Mouse (Mus musculus): Measurements from ENCODE around the gene Fxyd1. TPM values are rescaled to one million over a fixed set of nuclear protein-coding genes. Genes with fewer than 3 reads are reported as not detected.

Gene Fxyd1
- total RNA-seq, 1 experiment from 2014 or later: not detected

DNA sequence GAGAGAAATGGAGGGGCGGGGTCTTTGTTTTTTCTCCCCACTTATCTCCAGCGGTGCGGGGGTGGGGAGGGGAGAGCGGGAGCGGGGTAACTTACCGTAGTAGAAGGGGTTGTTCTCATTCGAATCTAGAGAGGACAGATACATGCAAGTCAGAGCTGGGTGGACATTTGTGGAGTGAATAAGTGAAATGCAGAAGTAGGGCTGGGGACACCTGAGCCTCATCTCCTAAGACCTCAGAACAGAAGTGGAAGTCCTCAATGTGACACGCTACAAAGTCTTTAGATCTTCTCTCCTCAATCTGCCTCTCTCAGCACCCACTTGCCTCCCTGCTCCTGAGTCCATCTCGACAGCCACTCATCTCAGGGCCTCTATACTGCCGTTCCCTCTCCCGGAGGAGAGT, 21.7 kb downstream of the Fxyd1 start:
- no peak for ATAC-seq (ENCODE audit: extremely low read depth, insufficient number of reproducible peaks, low FRiP score, poor library complexity, severe bottlenecking)

- no peak for ATAC-seq (ENCODE audit: extremely low read depth, insufficient number of reproducible peaks, low FRiP score, poor library complexity, severe bottlenecking)
Measured at GRCm38 (mm10) chr7:31034789-31035188, 22.2 kb downstream of the Fxyd1 start.

- peak; percentile 77 for ATAC-seq (ENCODE audit: extremely low read depth, insufficient number of reproducible peaks, low FRiP score, poor library complexity, severe bottlenecking)
Measured at GRCm38 (mm10) chr7:31033409-31034165, 23.4 kb downstream of the Fxyd1 start.

DNA sequence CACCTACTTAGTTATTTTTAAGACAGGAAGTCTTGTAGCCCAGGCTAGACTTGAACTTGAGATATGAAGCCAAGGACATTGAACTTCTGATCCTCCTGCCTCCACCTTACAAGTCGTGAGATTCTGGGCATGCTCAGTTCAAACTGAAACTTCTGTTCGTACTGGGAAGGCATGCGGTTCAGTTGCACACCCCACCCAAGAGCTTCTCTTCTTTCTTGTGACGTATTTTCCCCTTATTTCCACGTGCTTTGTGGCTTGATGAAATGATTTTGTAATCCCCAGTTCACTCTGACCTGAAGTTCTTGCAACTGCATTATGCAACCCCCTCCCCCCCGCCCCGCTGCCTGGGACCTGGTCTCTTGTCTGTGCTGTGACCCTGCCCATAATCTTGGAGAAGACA, 25.3 kb downstream of the Fxyd1 start:
- ATAC-seq (ENCODE audit: extremely low read depth, insufficient number of reproducible peaks, low FRiP score, poor library complexity, severe bottlenecking): peak; percentile 54

DNA sequence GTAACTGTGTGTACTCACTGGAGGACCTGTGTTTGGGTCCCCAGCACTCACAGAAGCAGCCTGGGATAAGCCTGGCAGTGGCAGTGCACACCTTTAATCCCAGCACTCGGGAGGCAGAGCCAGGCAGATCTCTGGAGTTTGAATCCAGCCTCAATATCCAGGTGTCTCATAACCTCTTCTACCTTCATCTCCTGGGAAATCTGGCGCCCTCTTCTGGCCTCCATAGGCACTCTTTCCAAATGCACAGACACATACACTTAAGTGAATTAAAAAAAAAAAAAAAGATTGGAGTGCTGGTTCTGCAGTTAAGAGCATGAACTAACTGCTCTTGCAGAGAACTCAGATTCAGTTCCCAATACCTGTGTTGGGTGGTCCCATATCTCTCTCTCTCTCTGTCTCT, 26.3 kb downstream of the Fxyd1 start:
- no peak for ATAC-seq (ENCODE audit: extremely low read depth, insufficient number of reproducible peaks, low FRiP score, poor library complexity, severe bottlenecking)

GRCm38 (mm10) chr7:31028609-31029008, 28.4 kb downstream of the Fxyd1 start:
- ATAC-seq (ENCODE audit: extremely low read depth, insufficient number of reproducible peaks, low FRiP score, poor library complexity, severe bottlenecking): peak; percentile 21; the same call in 1 of the 2 replicates

DNA sequence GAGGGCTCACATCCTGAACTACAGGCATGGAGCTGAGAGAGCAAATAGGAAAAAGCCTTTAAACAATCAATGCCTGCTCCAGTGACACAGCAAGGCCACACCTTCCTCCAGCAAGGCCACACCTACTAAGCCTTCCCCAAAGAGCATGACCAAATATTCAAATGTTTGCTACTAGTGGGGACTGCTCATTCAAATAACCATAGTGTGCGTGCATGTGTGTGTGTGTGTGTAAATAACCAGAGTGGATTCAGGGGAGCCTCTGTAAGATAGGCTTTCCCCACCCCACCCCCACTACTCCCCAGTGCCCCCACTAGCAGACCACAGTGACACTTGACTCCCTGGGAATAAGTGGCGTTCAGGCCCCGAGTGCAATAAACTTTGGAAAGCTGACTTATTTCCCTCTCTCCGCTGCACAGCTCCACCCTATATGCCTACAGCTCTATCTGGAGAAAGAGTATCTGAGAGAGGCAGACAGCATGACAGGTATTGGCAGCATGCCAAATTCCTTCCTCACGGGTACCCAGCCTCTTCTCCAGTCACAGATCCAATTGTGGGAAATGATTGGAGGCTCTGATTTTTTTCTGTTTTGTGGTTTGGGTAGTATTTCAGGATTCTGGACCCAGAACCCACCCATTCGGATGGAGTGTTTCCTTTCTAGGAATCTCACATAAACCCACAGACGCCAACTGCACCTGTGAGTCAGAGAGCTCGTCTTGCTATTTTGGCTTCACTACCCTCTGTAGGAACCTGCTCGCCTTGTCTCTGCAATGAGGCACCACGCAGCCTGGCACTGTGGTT, 39.7 kb downstream of the Fxyd1 start:
- ATAC-seq (ENCODE audit: extremely low read depth, insufficient number of reproducible peaks, low FRiP score, poor library complexity, severe bottlenecking): peak; percentile 77

DNA sequence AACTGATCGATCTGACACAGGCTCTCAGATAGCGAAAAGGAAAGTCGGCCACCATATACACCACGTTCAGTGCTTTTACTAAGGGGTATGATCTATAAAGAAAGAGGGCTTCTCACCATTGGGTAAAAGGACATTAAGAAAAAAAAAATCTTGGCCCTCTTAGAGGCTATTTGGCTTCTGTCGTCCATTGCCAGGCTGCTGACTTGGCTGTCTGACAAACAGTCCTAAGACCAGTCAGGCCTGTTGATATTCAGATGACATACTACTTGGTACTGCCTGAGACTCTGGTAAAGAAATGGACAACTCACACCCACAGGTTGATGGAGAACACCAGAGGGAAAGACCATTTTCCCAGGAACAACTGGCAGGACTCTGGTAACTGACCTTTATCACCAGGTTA, 44.0 kb downstream of the Fxyd1 start:
- no peak for ATAC-seq (ENCODE audit: extremely low read depth, insufficient number of reproducible peaks, low FRiP score, poor library complexity, severe bottlenecking)

DNA sequence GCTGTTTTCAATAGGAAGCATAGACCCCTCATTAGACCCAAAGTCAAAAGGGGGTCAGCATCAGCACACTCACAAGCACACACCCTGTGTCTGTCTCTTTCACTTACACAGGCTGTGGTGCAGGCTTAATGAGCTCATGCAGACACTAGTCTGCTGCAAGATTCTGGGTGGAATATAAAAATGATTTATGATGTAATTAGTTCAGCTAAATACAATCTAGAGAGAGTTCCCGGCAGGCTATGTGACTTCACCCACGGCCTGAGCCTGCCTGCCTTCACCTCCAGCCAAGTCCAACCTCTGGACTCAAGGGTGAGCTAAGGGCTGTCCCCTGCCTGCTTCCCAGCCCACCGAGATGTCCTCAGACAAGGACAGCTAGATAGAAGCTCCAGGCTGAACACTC, 48.1 kb downstream of the Fxyd1 start:
- ATAC-seq (ENCODE audit: extremely low read depth, insufficient number of reproducible peaks, low FRiP score, poor library complexity, severe bottlenecking): no peak

- peak; percentile 52; the same call in 1 of the 2 replicates for ATAC-seq (ENCODE audit: extremely low read depth, insufficient number of reproducible peaks, low FRiP score, poor library complexity, severe bottlenecking)
Measured at GRCm38 (mm10) chr7:31008175-31008574, 48.8 kb downstream of the Fxyd1 start.

GRCm38 (mm10) chr7:31007775-31008174, 49.2 kb downstream of the Fxyd1 start:
- ATAC-seq (ENCODE audit: extremely low read depth, insufficient number of reproducible peaks, low FRiP score, poor library complexity, severe bottlenecking): no peak

DNA sequence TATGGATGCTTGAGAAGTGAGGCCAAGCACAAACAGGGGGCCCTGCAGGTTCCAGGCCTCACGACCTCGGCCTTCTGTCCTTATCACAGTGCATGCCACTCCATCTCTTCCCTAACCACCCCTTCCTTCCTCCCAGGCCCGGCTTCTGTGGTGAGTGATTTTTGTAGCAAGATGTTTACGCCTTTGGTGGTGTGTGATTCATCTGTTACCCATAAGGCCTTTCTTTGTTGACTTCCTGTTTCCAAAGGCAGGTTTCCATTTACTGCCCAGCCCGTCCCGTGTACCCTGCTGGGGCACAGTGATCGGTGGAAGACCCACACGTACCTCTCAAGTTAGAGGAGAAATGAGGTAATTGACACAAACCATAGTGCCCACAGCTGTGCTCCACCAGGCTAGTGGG, 54.3 kb downstream of the Fxyd1 start:
- ATAC-seq (ENCODE audit: extremely low read depth, insufficient number of reproducible peaks, low FRiP score, poor library complexity, severe bottlenecking): peak; percentile 90

Other genes with a start within 250 kb of the Fxyd1 start
- gene Ffar2, start 233.4 kb downstream of the Fxyd1 start, total RNA-seq (2017): 0.35 and 0.37 TPM in 2 replicates
- gene Ffar3, start 201.0 kb downstream of the Fxyd1 start, total RNA-seq (2017): 0.70 and 0.98 TPM in 2 replicates
- gene Ffar1, start 195.6 kb downstream of the Fxyd1 start, total RNA-seq (2017): 25.6 and 25.8 TPM in 2 replicates
- gene Cd22, start 176.9 kb downstream of the Fxyd1 start, total RNA-seq (2017): 493 and 656 TPM in 2 replicates
- gene Mag, start 142.3 kb downstream of the Fxyd1 start, total RNA-seq (2017): 0.49 and 0.70 TPM in 2 replicates
- gene Hamp2, start 132.5 kb downstream of the Fxyd1 start, total RNA-seq (2017): not detected in 2 replicates
- gene Hamp, start 113.2 kb downstream of the Fxyd1 start, total RNA-seq (2017): not detected in 2 replicates
- gene Usf2, start 100.4 kb downstream of the Fxyd1 start, total RNA-seq (2017): 178 and 186 TPM in 2 replicates
- gene Lsr, start 83.7 kb downstream of the Fxyd1 start, total RNA-seq (2017): 1.4 and 1.5 TPM in 2 replicates
- gene Fam187b, start 83.4 kb downstream of the Fxyd1 start, total RNA-seq (2017): 0.86 and 1.4 TPM in 2 replicates
- gene Fxyd5, start 14.7 kb downstream of the Fxyd1 start, total RNA-seq (2017): 1,836 and 1,901 TPM in 2 replicates
- gene Fxyd7, start 5.7 kb downstream of the Fxyd1 start, total RNA-seq (2017): 0.86 and 2.0 TPM in 2 replicates
- 0.12 and 1.1 TPM in 2 replicates for gene Lgi4, start 2.1 kb upstream of the Fxyd1 start, total RNA-seq (2017)
- not detected in 2 replicates for gene Fxyd3, start 19.5 kb upstream of the Fxyd1 start, total RNA-seq (2017)
- gene Hpn, start 58.1 kb upstream of the Fxyd1 start, total RNA-seq (2017): 1.2 TPM in 1 of 2 replicates, not detected in the other
- gene Scn1b, start 69.8 kb upstream of the Fxyd1 start, total RNA-seq (2017): 2.0 TPM in 1 of 2 replicates, not detected in the other
- 187 and 202 TPM in 2 replicates for gene Gramd1a, start 98.7 kb upstream of the Fxyd1 start, total RNA-seq (2017)
- gene Scgb2b2, start 233.3 kb upstream of the Fxyd1 start, total RNA-seq (2017): not detected in 2 replicates
- not detected in 2 replicates for gene Scgb1b2, start 234.6 kb upstream of the Fxyd1 start, total RNA-seq (2017)